Mouse (Mus musculus): ENCODE measurements around the gene Fam69a.

DNA sequence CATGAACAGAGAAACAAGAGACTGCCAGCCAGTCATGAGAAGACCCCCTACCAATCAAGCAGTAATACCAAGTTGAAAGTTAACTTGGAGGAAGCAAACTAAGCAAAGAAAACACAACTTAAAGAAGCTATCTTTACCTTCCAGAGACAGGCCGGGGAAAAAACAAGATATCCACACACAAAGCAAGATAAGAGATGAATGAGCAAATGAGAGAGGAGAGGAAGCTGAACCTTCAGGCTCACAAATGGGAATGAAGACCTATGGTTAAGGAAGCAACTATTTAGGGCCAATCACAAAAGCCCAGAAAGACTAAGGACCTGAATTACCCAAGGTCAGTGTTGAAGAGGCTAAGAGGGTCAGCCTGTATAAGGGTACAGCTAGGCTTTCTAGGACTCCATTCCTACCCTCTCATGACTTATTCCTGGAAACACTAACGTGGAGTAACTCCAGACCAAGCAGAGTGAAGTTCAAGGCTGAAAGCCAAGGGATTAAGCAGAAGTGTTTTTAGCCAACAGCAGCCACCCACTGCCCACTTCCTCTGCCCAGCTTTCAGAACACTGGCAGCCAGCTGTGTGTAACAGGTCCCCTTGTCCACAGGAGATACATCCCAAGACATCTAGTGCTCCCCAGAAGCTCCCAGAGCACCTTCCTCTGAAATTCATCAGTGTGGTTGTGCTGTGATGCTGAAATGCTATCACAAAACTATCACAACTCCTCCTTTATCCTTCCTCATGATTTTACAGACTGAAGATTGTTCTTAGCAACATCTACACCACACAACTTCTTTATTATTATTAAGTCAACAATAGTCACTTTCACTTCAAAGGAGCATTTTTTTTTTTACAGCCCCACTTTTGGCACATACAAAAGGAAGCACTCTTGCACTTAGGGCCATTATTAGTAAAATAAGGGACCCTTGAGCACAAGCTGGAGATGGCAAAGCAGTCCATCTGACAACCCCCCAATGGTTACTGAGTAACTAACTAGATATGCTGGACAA is 120.5 kb downstream of the Fam69a start:
- TF ChIP-seq CTCF (IDR thresholded peaks at IDR 0.05; ENCODE audit: extremely low read depth, insufficient read length, insufficient replicate concordance, low read depth, low read length): no peak
- TF ChIP-seq POLR2A (IDR thresholded peaks at IDR 0.05; ENCODE audit: low read depth, low read length): no peak

Measured in small intestine, adult 2 months (tissue).